Mouse (Mus musculus) liver, embryonic 11.5 days (tissue): Measurements from ENCODE around the gene Smad6. TPM values are rescaled to one million over a fixed set of nuclear protein-coding genes. Genes with fewer than 3 reads are reported as not detected.
A peak's percentile ranks its signal among the peaks of the same experiment; 100 is the strongest.

Source experiments
- ATAC-seq: fragments of 200-750 bp; cut with Nextera tagmentation; replicated peaks from 2 replicates; pipeline ENCODE4 v1.8.0; 2017; ENCODE audit warnings: moderate number of reproducible peaks, mild to moderate bottlenecking, moderate TSS enrichment, moderate library complexity; ENCODE audit not compliant: low FRiP score
- DNase-seq: peaks from one replicate; pipeline ENCODE4 v3.0.0-alpha.2; 2017; ENCODE audit warnings: low spot score
- H3K27ac ChIP-seq: fragments of 300-500 bp; sonication (generic); 2 replicates; pipeline ENCODE4 v1.5.1; 2014; ENCODE audit warnings: mild to moderate bottlenecking, low read depth, low read length, control low read depth
- H3K27me3 ChIP-seq: fragments of 300-500 bp; sonication (generic); replicated peaks from 2 replicates; pipeline ENCODE4 v1.6.1; 2014; ENCODE audit warnings: low read length, mixed read lengths; ENCODE audit not compliant: control insufficient read depth, insufficient read depth
- H3K36me3 ChIP-seq: fragments of 300-500 bp; sonication (generic); 2 replicates; pipeline ENCODE4 v1.6.1; 2014; ENCODE audit warnings: mild to moderate bottlenecking, low read length, moderate library complexity, mixed read lengths; ENCODE audit not compliant: control insufficient read depth, insufficient read depth
- H3K4me1 ChIP-seq: fragments of 300-500 bp; sonication (generic); replicated peaks from 2 replicates; pipeline ENCODE4 v1.6.1; 2014; ENCODE audit warnings: low read length, mixed read lengths; ENCODE audit not compliant: control insufficient read depth, insufficient read depth
- H3K4me2 ChIP-seq: fragments of 300-500 bp; sonication (generic); 2 replicates; pipeline ENCODE4 v1.6.1; 2014; ENCODE audit warnings: mild to moderate bottlenecking, control low read depth, moderate library complexity
- H3K4me3 ChIP-seq: fragments of 300-500 bp; sonication (generic); 2 replicates; pipeline ENCODE4 v1.5.1; 2014; ENCODE audit warnings: low read depth, low read length, control low read depth
- H3K9ac ChIP-seq: fragments of 300-500 bp; sonication (generic); 2 replicates; pipeline ENCODE4 v1.6.1; 2014; ENCODE audit warnings: low read depth, low read length, control low read depth
- H3K9me3 ChIP-seq: fragments of 300-500 bp; sonication (generic); 2 replicates; pipeline ENCODE4 v1.6.1; 2016; ENCODE audit warnings: low read length, inconsistent platforms, mixed read lengths; ENCODE audit not compliant: control insufficient read depth
- WGBS: fragments of 180-500 bp; shearing (Covaris S2); extraction: QIAGEN DNeasy Blood & Tissue Kit; methylation state at CpG from one replicate; pipeline ENCODE4 v1.1.7; 2014; 5-methylcytosine and 5-hydroxymethylcytosine counted together
- polyA plus RNA-seq: library from polyadenylated mRNA; unstranded; fragments of >200 nt; fragmentation: Nextera tagmentation; extraction: Ambion mirVana; gene quantifications from 2 replicates; pipeline ENCODE4 v1.2.1, GENCODE M21; 2014

Smad6 gene
- polyA plus RNA-seq, 1 experiment from 2014 or later: 10.1 TPM

DNA sequence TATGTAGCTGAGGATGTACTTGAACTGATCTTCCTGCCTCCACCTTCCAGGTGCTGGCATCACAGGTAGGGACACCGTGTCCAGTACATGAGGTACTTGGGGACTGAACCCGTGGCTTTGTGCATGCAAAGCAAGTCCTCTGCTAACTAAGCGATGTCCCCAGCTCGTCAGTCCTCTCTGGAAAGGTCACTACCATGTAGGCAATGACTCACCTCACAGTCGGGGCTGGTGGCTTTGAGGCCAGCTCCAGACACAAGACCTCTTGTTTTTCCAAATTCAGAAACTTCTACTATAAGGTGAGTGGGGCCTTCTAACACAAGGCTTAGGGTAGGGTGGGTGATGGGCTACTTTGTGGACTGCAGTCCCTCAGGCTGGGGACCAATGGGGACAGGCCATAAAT, 21.8 kb downstream of the Smad6 start:
- no peaks in the 10 kb centered on the region for H3K27me3 ChIP-seq
- ATAC-seq (no peak), DNase-seq (no peak)
- H3K4me1 ChIP-seq: peaks cover 14% of the 10 kb centered on the region
- H3K36me3 ChIP-seq: peaks cover 17% of the 10 kb centered on the region; the same call in 1 of the 2 replicates
- no peak overlapping the region for H3K4me3 ChIP-seq
- no peak overlapping the region for H3K27ac ChIP-seq
- no peak overlapping the region for H3K4me2 ChIP-seq
- 80% methylated on average over 5 of the region's 5 CpGs for WGBS
- no peaks in the 10 kb centered on the region for H3K9me3 ChIP-seq
- no peak overlapping the region for H3K9ac ChIP-seq

- DNase-seq: no peak
- H3K27ac ChIP-seq: no peak overlapping the region
- H3K36me3 ChIP-seq: peaks cover 13% of the 10 kb centered on the region; the same call in 1 of the 2 replicates
- no peak overlapping the region for H3K4me3 ChIP-seq
- H3K4me1 ChIP-seq: peaks cover 14% of the 10 kb centered on the region
- no peaks in the 10 kb centered on the region for H3K9me3 ChIP-seq
- H3K27me3 ChIP-seq: no peaks in the 10 kb centered on the region
- 81% methylated on average over 9 of the region's 9 CpGs for WGBS
- no peak overlapping the region for H3K9ac ChIP-seq
- H3K4me2 ChIP-seq: no peak overlapping the region
- no peak for ATAC-seq
Observed at GRCm38 (mm10) chr9:63999194-63999593, 22.7 kb downstream of the Smad6 start.

DNA sequence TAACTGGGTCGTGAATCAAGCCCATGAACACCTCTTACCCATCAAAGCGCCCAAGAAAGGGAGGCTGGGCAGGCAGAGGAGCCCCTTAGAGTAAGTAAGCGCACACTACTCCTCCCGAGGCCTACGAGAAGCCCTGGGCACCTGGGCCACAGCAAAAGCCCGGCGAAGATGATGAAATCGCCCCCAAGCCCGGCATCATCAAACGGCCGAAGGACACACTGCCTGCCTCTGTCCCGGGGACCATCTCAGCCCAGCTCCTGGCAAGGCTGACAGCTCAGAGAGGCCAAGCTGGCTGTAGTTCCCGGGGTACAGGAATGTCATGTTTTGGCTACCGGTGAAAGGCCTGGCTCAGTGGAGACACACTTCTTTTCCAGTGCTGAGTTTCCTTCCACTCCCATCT, 23.8 kb downstream of the Smad6 start:
- no peak for ATAC-seq
- Histone ChIP-seq H3K9me3 (no peaks in the 10 kb centered on the region), H3K27me3 (no peaks in the 10 kb centered on the region), H3K4me1 (peaks cover 6% of the 10 kb centered on the region; the same call in 1 of the 2 replicates), H3K4me3 (no peak overlapping the region), H3K4me2 (no peak overlapping the region), H3K9ac (no peak overlapping the region), H3K27ac (no peak overlapping the region), H3K36me3 (peaks cover 13% of the 10 kb centered on the region; the same call in 1 of the 2 replicates)
- no peak for DNase-seq
- WGBS: 86% methylated on average over 14 of the region's 14 CpGs

- H3K9ac ChIP-seq: no peak overlapping the region
Observed at GRCm38 (mm10) chr9:63997439-63997838, 24.4 kb downstream of the Smad6 start.

GRCm38 (mm10) chr9:63993256-63993655, 28.6 kb downstream of the Smad6 start:
- Histone ChIP-seq H3K36me3 (peaks cover 7% of the 10 kb centered on the region; the same call in 1 of the 2 replicates), H3K27ac (no peak overlapping the region), H3K4me2 (no peak overlapping the region), H3K9ac (no peak overlapping the region), H3K27me3 (no peaks in the 10 kb centered on the region), H3K4me3 (no peak overlapping the region), H3K4me1 (peaks cover 28% of the 10 kb centered on the region), H3K9me3 (no peaks in the 10 kb centered on the region)
- DNase-seq: no peak
- 80% methylated on average over 5 of the region's 5 CpGs for WGBS
- ATAC-seq: no peak

More at GRCm38 (mm10) chr9:63997439-63997838, 24.4 kb downstream of the Smad6 start:
- ATAC-seq: no peak
- no peak overlapping the region for H3K4me3 ChIP-seq
- H3K9me3 ChIP-seq: no peaks in the 10 kb centered on the region
- no peak for DNase-seq
- H3K36me3 ChIP-seq: peaks cover 13% of the 10 kb centered on the region; the same call in 1 of the 2 replicates
- WGBS: 81% methylated on average over 4 of the region's 4 CpGs
- no peaks in the 10 kb centered on the region for H3K4me1 ChIP-seq
- H3K27me3 ChIP-seq: no peaks in the 10 kb centered on the region
- no peak overlapping the region for H3K4me2 ChIP-seq
- H3K27ac ChIP-seq: no peak overlapping the region

DNA sequence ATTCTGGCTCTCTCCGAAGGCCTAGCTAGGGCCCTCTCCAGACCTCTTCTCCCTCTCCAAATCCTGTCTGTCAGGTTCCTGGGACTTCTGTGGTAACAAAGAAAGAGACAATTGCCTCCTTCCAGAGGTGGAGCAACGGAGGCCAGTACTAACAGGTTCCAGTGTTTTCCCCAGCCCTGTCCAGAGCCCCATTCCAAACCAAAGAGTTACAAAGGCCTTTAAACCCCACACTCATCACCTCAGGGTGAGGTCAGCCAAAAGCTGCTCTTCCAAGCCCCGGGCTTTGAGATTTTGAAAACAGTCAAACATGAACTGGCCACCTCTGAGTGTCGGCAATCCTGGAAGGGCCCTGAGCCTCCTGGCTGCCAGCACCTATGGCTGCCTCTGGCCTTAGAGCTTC, 29.1 kb downstream of the Smad6 start:
- no peak overlapping the region for H3K4me2 ChIP-seq
- H3K4me1 ChIP-seq: peaks cover 28% of the 10 kb centered on the region
- no peaks in the 10 kb centered on the region for H3K27me3 ChIP-seq
- H3K36me3 ChIP-seq: peaks cover 3% of the 10 kb centered on the region; the same call in 1 of the 2 replicates
- WGBS: 77% methylated on average over 4 of the region's 4 CpGs
- ATAC-seq (no peak), DNase-seq (no peak)
- peak overlapping the region; percentile 39; the same call in 1 of the 2 replicates for H3K27ac ChIP-seq
- no peak overlapping the region for H3K9ac ChIP-seq
- no peak overlapping the region for H3K4me3 ChIP-seq
- no peaks in the 10 kb centered on the region for H3K9me3 ChIP-seq

GRCm38 (mm10) chr9:63991193-63991592, 30.7 kb downstream of the Smad6 start:
- no peak overlapping the region for H3K9ac ChIP-seq
- DNase-seq: no peak
- H3K27me3 ChIP-seq: no peaks in the 10 kb centered on the region
- no peak overlapping the region for H3K4me3 ChIP-seq
- no peak for ATAC-seq
- H3K4me1 ChIP-seq: peaks cover 34% of the 10 kb centered on the region
- peaks cover 3% of the 10 kb centered on the region; the same call in 1 of the 2 replicates for H3K36me3 ChIP-seq
- no peak overlapping the region for H3K27ac ChIP-seq
- WGBS: 74% methylated on average over 4 of the region's 4 CpGs
- no peaks in the 10 kb centered on the region for H3K9me3 ChIP-seq
- H3K4me2 ChIP-seq: no peak overlapping the region

GRCm38 (mm10) chr9:63989641-63990040, 32.2 kb downstream of the Smad6 start:
- Histone ChIP-seq H3K4me2 (no peak overlapping the region), H3K27me3 (no peaks in the 10 kb centered on the region), H3K9me3 (no peaks in the 10 kb centered on the region), H3K9ac (no peak overlapping the region), H3K4me3 (no peak overlapping the region), H3K4me1 (peaks cover 43% of the 10 kb centered on the region), H3K27ac (no peak overlapping the region), H3K36me3 (peaks cover 3% of the 10 kb centered on the region; the same call in 1 of the 2 replicates)
- 56% methylated on average over 8 of the region's 8 CpGs for WGBS
- ATAC-seq (no peak), DNase-seq (no peak)

DNA sequence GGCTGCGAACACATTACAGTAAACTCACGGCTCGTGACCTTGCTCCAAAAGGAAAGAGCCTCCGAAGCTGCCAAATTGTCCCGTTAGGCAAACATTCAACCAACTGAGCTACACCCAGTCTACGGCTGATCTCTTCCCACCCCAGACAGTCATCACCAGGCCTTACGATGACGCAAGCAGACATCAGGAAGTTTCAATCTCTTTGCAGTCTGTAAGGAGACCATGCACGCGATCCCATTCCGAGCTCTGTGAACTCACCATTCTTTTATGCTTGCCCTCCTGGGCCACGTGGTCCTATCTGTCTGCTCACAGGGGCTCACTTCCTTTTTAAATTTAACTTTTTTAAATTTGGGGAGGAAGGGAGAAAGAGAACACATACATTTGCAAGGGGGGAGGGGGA, 32.6 kb downstream of the Smad6 start:
- WGBS: 61% methylated on average over 12 of the region's 12 CpGs
- ATAC-seq: no peak
- Histone ChIP-seq H3K4me2 (no peak overlapping the region; the same call in 1 of the 2 replicates), H3K9ac (no peak overlapping the region), H3K9me3 (no peaks in the 10 kb centered on the region), H3K36me3 (peaks cover 3% of the 10 kb centered on the region; the same call in 1 of the 2 replicates), H3K27ac (no peak overlapping the region; the same call in 1 of the 2 replicates), H3K27me3 (no peaks in the 10 kb centered on the region), H3K4me3 (no peak overlapping the region), H3K4me1 (peaks cover 47% of the 10 kb centered on the region)
- no peak for DNase-seq
